In the genomic region with DNA sequence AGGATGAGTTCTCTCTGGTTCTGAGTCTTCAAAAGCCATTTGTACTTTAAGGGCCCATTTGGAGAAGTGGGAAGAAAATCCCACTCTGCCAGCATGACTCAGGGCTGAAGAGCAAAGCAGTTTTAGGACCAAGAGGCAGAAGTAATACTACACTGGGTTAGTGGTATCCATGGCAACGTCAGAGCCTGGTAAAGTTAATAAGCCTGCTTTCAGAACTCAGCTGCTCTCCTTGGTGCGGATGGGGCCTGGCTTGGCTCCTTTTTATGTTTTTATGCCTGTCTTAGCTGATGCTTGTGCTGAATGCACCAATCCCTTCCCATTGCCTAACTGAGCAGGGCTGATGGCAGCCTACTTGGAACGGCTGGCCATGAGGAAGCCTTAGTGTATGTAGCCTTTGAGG, we compare ENCODE assay signal across 9 mouse cellular contexts.
DNase-seq lines count a peak whose midpoint lies in the region; ATAC-seq lines count a peak whose summit lies in the region.
"Had no signal": no experiment of that assay in that cellular context is flagged by ENCODE, and none has a peak within 500 bp of the region (broad histone marks: within the 10 kb centered on the region; RNA-seq: fewer than 3 reads in every experiment).

No protein-coding gene starts in this region.

- DNase-seq in 3T3-L1 (ENCODE audit: low read depth, low spot score) (peak; percentile 26), adipocyte (ENCODE audit: low spot score) (no peak)
- peak; percentile 36 for DNase-seq in embryo, embryonic 11.5 days (ENCODE audit: low read depth, low spot score)
- peak; percentile 52 for DNase-seq in hindbrain, embryonic 14.5 days (ENCODE audit: low spot score)
- no peak for DNase-seq in urinary bladder, postnatal 10 days (ENCODE audit: low spot score)
- DNase-seq in c-Kit-positive CD71-positive TER-119-positive erythroid progenitor cells, embryonic 14.5 days (ENCODE audit: low spot score), result no peak
- no peak for DNase-seq in lung, postnatal 14 days

- no peaks in the 10 kb centered on the region for H3K27me3 ChIP-seq in hindbrain, embryonic 14.5 days (ENCODE audit: control insufficient read depth, insufficient read depth, low read length)
- H3K27me3 ChIP-seq in limb, embryonic 13.5 days, result no peaks in the 10 kb centered on the region
- H3K27me3 ChIP-seq: neural tube, embryonic 12.5 days had no signal

- 24% methylated on average over 3 of the region's 3 CpGs for WGBS in hindbrain, embryonic 14.5 days
- 13% methylated on average over 3 of the region's 3 CpGs for WGBS in limb, embryonic 13.5 days

- no peak overlapping the region for H3K27ac ChIP-seq in hindbrain, embryonic 14.5 days
- peak overlapping the region; percentile 39; the same call in 1 of the 2 replicates for H3K27ac ChIP-seq in limb, embryonic 13.5 days
- H3K27ac ChIP-seq: neural tube, embryonic 12.5 days had no signal

- H3K36me3 ChIP-seq in hindbrain, embryonic 14.5 days (replicated peaks; ENCODE audit: control insufficient read depth, insufficient read depth), result no peaks in the 10 kb centered on the region
- no peaks in the 10 kb centered on the region for H3K36me3 ChIP-seq in limb, embryonic 13.5 days
- H3K36me3 ChIP-seq: neural tube, embryonic 12.5 days had no signal

- H3K4me2 ChIP-seq in hindbrain, embryonic 14.5 days (replicated peaks), result no peak overlapping the region
- no peak overlapping the region for H3K4me2 ChIP-seq in limb, embryonic 13.5 days (replicated peaks)
- H3K4me2 ChIP-seq: neural tube, embryonic 12.5 days had no signal

- no peak overlapping the region for H3K4me3 ChIP-seq in hindbrain, embryonic 14.5 days (replicated peaks; ENCODE audit: low read length)
- H3K4me3 ChIP-seq in limb, embryonic 13.5 days, result no peak overlapping the region
- H3K4me3 ChIP-seq: neural tube, embryonic 12.5 days had no signal

- peak; percentile 53; the same call in 1 of the 2 replicates for ATAC-seq in hindbrain, embryonic 14.5 days (ENCODE audit: low FRiP score)
- ATAC-seq in limb, embryonic 13.5 days (ENCODE audit: low FRiP score, low read depth), result peak; percentile 94

- H3K9ac ChIP-seq in hindbrain, embryonic 14.5 days, result no peak overlapping the region
- no peak overlapping the region for H3K9ac ChIP-seq in limb, embryonic 13.5 days
- H3K9ac ChIP-seq: neural tube, embryonic 12.5 days had no signal

- H3K9me3 ChIP-seq in hindbrain, embryonic 14.5 days (ENCODE audit: control insufficient read depth, low read length), result no peaks in the 10 kb centered on the region
- H3K9me3 ChIP-seq in limb, embryonic 13.5 days, result no peaks in the 10 kb centered on the region
- H3K9me3 ChIP-seq: neural tube, embryonic 12.5 days had no signal

- H3K4me1 ChIP-seq in hindbrain, embryonic 14.5 days (replicated peaks; ENCODE audit: control insufficient read depth, insufficient read depth, low read length), result 0 out of 2 replicates have a peak, but pooled peaks cover 7% of the 10 kb centered on the region
- peaks cover 21% of the 10 kb centered on the region for H3K4me1 ChIP-seq in limb, embryonic 13.5 days

Comparison
In these comparisons a context has a peak if more than half of its experiments do, and no peak if none do; other contexts are left out.
1. DNase-seq: peak in 3T3-L1 (single experiment), embryo, embryonic 11.5 days (single experiment) and hindbrain, embryonic 14.5 days (single experiment); none in urinary bladder, postnatal 10 days (single experiment), c-Kit-positive CD71-positive TER-119-positive erythroid progenitor cells, embryonic 14.5 days (single experiment), adipocyte (single experiment) and lung, postnatal 14 days (single experiment).